ENCODE assay signal across 10 mouse cellular contexts in genomic region chr4:99199757-99200251, GRCm38 (mm10). TPM values are rescaled to one million over a fixed set of nuclear protein-coding genes. Genes with fewer than 3 reads are reported as not detected.
DNase-seq lines count a peak whose midpoint lies in the region; ATAC-seq lines count a peak whose summit lies in the region.
"Had no signal": no experiment of that assay in that cellular context is flagged by ENCODE, and none has a peak within 500 bp of the region (broad histone marks: within the 10 kb centered on the region; RNA-seq: fewer than 3 reads in every experiment).

No protein-coding gene starts in this region.

- no peak overlapping the region for H3K27ac ChIP-seq in heart, embryonic 16.5 days (ENCODE audit: low read length)
- H3K27ac ChIP-seq in macrophage, result peak overlapping the region; percentile 68
- no peak overlapping the region for H3K27ac ChIP-seq in midbrain, embryonic 14.5 days (replicated peaks; ENCODE audit: low read depth, low read length)
- no peak overlapping the region for H3K27ac ChIP-seq in hindbrain, embryonic 13.5 days
- H3K27ac ChIP-seq: midbrain, embryonic 15.5 days had no signal

- H3K79me2 ChIP-seq in macrophage (ENCODE audit: inconsistent target), result peaks cover 86% of the 10 kb centered on the region

- peaks cover 3% of the 10 kb centered on the region; the same call in 1 of the 2 replicates for H3K4me1 ChIP-seq in heart, embryonic 16.5 days (ENCODE audit: control insufficient read depth, insufficient read depth, low read length)
- H3K4me1 ChIP-seq in midbrain, embryonic 14.5 days (ENCODE audit: control insufficient read depth, insufficient read depth, low read length), result no peaks in the 10 kb centered on the region
- 0 out of 2 replicates have a peak, but pooled peaks cover 2% of the 10 kb centered on the region for H3K4me1 ChIP-seq in hindbrain, embryonic 13.5 days (replicated peaks)

- H3K36me3 ChIP-seq in heart, embryonic 16.5 days (ENCODE audit: control insufficient read depth, insufficient read depth), result no peaks in the 10 kb centered on the region
- no peaks in the 10 kb centered on the region for H3K36me3 ChIP-seq in macrophage (ENCODE audit: inconsistent target)
- no peaks in the 10 kb centered on the region for H3K36me3 ChIP-seq in midbrain, embryonic 14.5 days (ENCODE audit: control insufficient read depth, insufficient read depth, low read length)
- 0 out of 2 replicates have a peak, but pooled peaks cover 4% of the 10 kb centered on the region for H3K36me3 ChIP-seq in hindbrain, embryonic 13.5 days
- H3K36me3 ChIP-seq: midbrain, embryonic 15.5 days had no signal

- H3K27me3 ChIP-seq in heart, embryonic 16.5 days (ENCODE audit: control insufficient read depth, insufficient read depth, low read length), result no peaks in the 10 kb centered on the region
- no peaks in the 10 kb centered on the region for H3K27me3 ChIP-seq in midbrain, embryonic 14.5 days (ENCODE audit: control insufficient read depth, insufficient read depth, low read length)
- H3K27me3 ChIP-seq in hindbrain, embryonic 13.5 days, result no peaks in the 10 kb centered on the region
- H3K27me3 ChIP-seq: midbrain, embryonic 15.5 days had no signal

- no peaks in the 10 kb centered on the region for H3K9me3 ChIP-seq in heart, embryonic 16.5 days (replicated peaks; ENCODE audit: control insufficient read depth, low read length)
- no peaks in the 10 kb centered on the region for H3K9me3 ChIP-seq in midbrain, embryonic 14.5 days (ENCODE audit: control insufficient read depth, low read length)
- H3K9me3 ChIP-seq in hindbrain, embryonic 13.5 days, result no peaks in the 10 kb centered on the region
- H3K9me3 ChIP-seq: midbrain, embryonic 15.5 days had no signal

- WGBS in heart, embryonic 16.5 days, result 51% methylated on average over 13 of the region's 13 CpGs
- 15% methylated on average over 11 of the region's 13 CpGs for WGBS in macrophage (ENCODE audit: missing documents)
- 77% methylated on average over 13 of the region's 13 CpGs for WGBS in midbrain, embryonic 14.5 days
- WGBS in hindbrain, embryonic 13.5 days, result 81% methylated on average over 13 of the region's 13 CpGs

- peak; percentile 16 to 25 for DNase-seq in frontal cortex, postnatal 36 days (ENCODE audit: low spot score in 2 of 2)
- DNase-seq in frontal cortex, postnatal 25 days (ENCODE audit: low spot score in 2 of 2), result no peak
- no peak for DNase-seq in midbrain, embryonic 14.5 days
- no peak for DNase-seq in adrenal gland, postnatal 36 days
- DNase-seq: kidney, adult 2 months had no signal

- H3K4me3 ChIP-seq in heart, embryonic 16.5 days (ENCODE audit: low read length), result no peak overlapping the region
- peak overlapping the region; percentile 16; the same call in 1 of the 2 replicates for H3K4me3 ChIP-seq in macrophage (ENCODE audit: inconsistent target)
- no peak overlapping the region for H3K4me3 ChIP-seq in midbrain, embryonic 14.5 days (replicated peaks; ENCODE audit: low read depth, low read length)
- H3K4me3 ChIP-seq in hindbrain, embryonic 13.5 days, result no peak overlapping the region
- H3K4me3 ChIP-seq: midbrain, embryonic 15.5 days had no signal

- peak overlapping the region; percentile 16; the same call in 1 of the 2 replicates for H3K4me2 ChIP-seq in heart, embryonic 16.5 days (ENCODE audit: low read depth, low read length)
- H3K4me2 ChIP-seq in midbrain, embryonic 14.5 days (ENCODE audit: low read length), result no peak overlapping the region
- H3K4me2 ChIP-seq in hindbrain, embryonic 13.5 days, result no peak overlapping the region
- H3K4me2 ChIP-seq: midbrain, embryonic 15.5 days had no signal

- peak; percentile 77 for ATAC-seq in CD4-positive, CD25-positive, alpha-beta regulatory T cell, adult 4 months
- ATAC-seq in heart, embryonic 16.5 days (replicated peaks; ENCODE audit: extremely low read depth, insufficient read depth, low FRiP score), result no peak
- ATAC-seq in midbrain, embryonic 14.5 days (ENCODE audit: low FRiP score, low TSS enrichment), result no peak
- no peak for ATAC-seq in hindbrain, embryonic 13.5 days (ENCODE audit: low FRiP score)
- ATAC-seq: midbrain, embryonic 15.5 days had no signal

- H3K9ac ChIP-seq in heart, embryonic 16.5 days (ENCODE audit: low read length), result no peak overlapping the region
- no peak overlapping the region for H3K9ac ChIP-seq in midbrain, embryonic 14.5 days (replicated peaks; ENCODE audit: low read length)
- no peak overlapping the region for H3K9ac ChIP-seq in hindbrain, embryonic 13.5 days
- H3K9ac ChIP-seq: midbrain, embryonic 15.5 days had no signal

RNA-seq across cellular contexts. Expression of gene Atg4c, which starts 6.1 kb away (rescaled TPM):
- polyA plus RNA-seq in CD4-positive, CD25-positive, alpha-beta regulatory T cell, adult 4 months (2017; shearing (Covaris generic)), result 1 to 10 TPM; 1.2 to 3.2 TPM
- 9.6 and 10.7 TPM in 2 replicates for polyA plus RNA-seq in heart, embryonic 16.5 days (2015; fragmentation: Nextera tagmentation; extraction: Ambion mirVana)
- total RNA-seq in macrophage (2018; cell fraction: chromatin; rRNA removed), result 100 to 1,000 TPM in 1 of 26 experiments, 10 to 100 TPM in 25; 16.8 to 108 (median 54.2) TPM
- total RNA-seq in macrophage (2018; cell fraction: cytosol; rRNA removed), result 10 to 100 TPM in 24 of 26 experiments, 1 to 10 TPM in 2; 8.4 to 27.0 (median 20.2) TPM
- 10 to 100 TPM; 16.8 to 65.3 (median 36.8) TPM for total RNA-seq in macrophage (2018; cell fraction: nucleus; rRNA removed)
- 12.5 to 23.3 TPM (median 16.5 TPM) in 3 replicates for polyA plus RNA-seq in macrophage (2018)
- 11.2 and 17.8 TPM in 2 replicates for polyA plus RNA-seq in midbrain, embryonic 14.5 days (2014; fragmentation: Nextera tagmentation; extraction: Ambion mirVana)
- total RNA-seq in adrenal gland, postnatal 36 days (2021), result 10 to 100 TPM; 11.2 to 17.6 TPM
- polyA plus RNA-seq in hindbrain, embryonic 13.5 days (2015; fragmentation: Nextera tagmentation; extraction: Ambion mirVana), result 16.3 and 16.9 TPM in 2 replicates

Comparison
In these comparisons a context has a peak if more than half of its experiments do, and no peak if none do; other contexts are left out.
1. DNase-seq: peak in frontal cortex, postnatal 36 days (2 of 2); none in frontal cortex, postnatal 25 days (0 of 2), midbrain, embryonic 14.5 days (single experiment) and adrenal gland, postnatal 36 days (0 of 2).